Mouse (Mus musculus): ENCODE measurements at regions not wholly inside any gene's neighbourhood (a gene's known extent, or its start where the extent isn't known, plus 50 kb on each side); places are given as distances from the start of the nearest gene placed in this dataset.

- Histone ChIP-seq H3K27ac (ENCODE audit: control insufficient read depth, insufficient read depth, low read depth, low read length, poor library complexity) (no peak overlapping the region), H3K4me3 (replicated peaks; ENCODE audit: control insufficient read depth, low read depth, low read length) (no peak overlapping the region), H3K4me1 (ENCODE audit: control insufficient read depth, insufficient read depth, low read length) (no peaks in the 10 kb centered on the region)
- 83% methylated on average over 8 of the region's 8 CpGs for WGBS
- TF ChIP-seq CTCF (IDR thresholded peaks at IDR 0.05; ENCODE audit: control insufficient read depth, insufficient read depth, low read length) (no peak), POLR2A (IDR thresholded peaks at IDR 0.05; ENCODE audit: borderline replicate concordance, control insufficient read depth, low read depth, low read length) (no peak)
Observed at GRCm38 (mm10) chr8:12062710-12063109, 215.9 kb upstream of the A230072I06Rik start.

DNA sequence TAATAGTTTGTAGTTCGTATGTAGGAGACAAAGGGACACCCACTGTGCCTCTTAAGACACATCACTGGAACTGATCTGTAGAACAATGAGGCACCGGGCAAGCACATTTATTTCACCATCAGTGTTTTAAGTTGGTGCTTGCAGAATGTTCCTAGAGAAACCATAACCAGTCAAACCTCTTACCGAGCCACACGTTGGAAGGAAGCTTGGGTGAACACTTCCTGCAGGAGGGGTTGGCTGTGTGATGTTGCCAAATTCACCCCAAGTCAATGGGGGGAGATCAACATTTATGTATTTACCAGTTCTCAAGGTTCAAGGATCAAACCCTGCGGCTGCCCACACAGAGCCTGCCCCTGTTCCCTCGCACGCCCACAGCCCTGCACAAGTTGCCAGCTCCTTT, 214.0 kb upstream of the A230072I06Rik start:
- Histone ChIP-seq H3K27ac (ENCODE audit: control insufficient read depth, insufficient read depth, low read depth, low read length, poor library complexity) (no peak overlapping the region), H3K4me1 (ENCODE audit: control insufficient read depth, insufficient read depth, low read length) (no peaks in the 10 kb centered on the region), H3K4me3 (replicated peaks; ENCODE audit: control insufficient read depth, low read depth, low read length) (no peak overlapping the region)
- 60% methylated on average over 7 of the region's 7 CpGs for WGBS
- TF ChIP-seq POLR2A (IDR thresholded peaks at IDR 0.05; ENCODE audit: borderline replicate concordance, control insufficient read depth, low read depth, low read length) (no peak), CTCF (IDR thresholded peaks at IDR 0.05; ENCODE audit: control insufficient read depth, insufficient read depth, low read length) (no peak)

GRCm38 (mm10) chr8:12066454-12066853, 212.2 kb upstream of the A230072I06Rik start:
- H3K4me1 ChIP-seq (ENCODE audit: control insufficient read depth, insufficient read depth, low read length): no peaks in the 10 kb centered on the region
- H3K4me3 ChIP-seq (replicated peaks; ENCODE audit: control insufficient read depth, low read depth, low read length): no peak overlapping the region
- TF ChIP-seq CTCF (IDR thresholded peaks at IDR 0.05; ENCODE audit: control insufficient read depth, insufficient read depth, low read length): no peak
- no peak for TF ChIP-seq POLR2A (IDR thresholded peaks at IDR 0.05; ENCODE audit: borderline replicate concordance, control insufficient read depth, low read depth, low read length)
- 70% methylated on average over 10 of the region's 10 CpGs for WGBS
- H3K27ac ChIP-seq (ENCODE audit: control insufficient read depth, insufficient read depth, low read depth, low read length, poor library complexity): no peak overlapping the region

GRCm38 (mm10) chr8:12073311-12073999, 205.2 kb upstream of the A230072I06Rik start:
- Histone ChIP-seq H3K4me1 (ENCODE audit: control insufficient read depth, insufficient read depth, low read length) (no peaks in the 10 kb centered on the region), H3K4me3 (replicated peaks; ENCODE audit: control insufficient read depth, low read depth, low read length) (no peak overlapping the region), H3K27ac (ENCODE audit: control insufficient read depth, insufficient read depth, low read depth, low read length, poor library complexity) (no peak overlapping the region)
- no peak for TF ChIP-seq CTCF (IDR thresholded peaks at IDR 0.05; ENCODE audit: control insufficient read depth, insufficient read depth, low read length)
- TF ChIP-seq POLR2A (IDR thresholded peaks at IDR 0.05; ENCODE audit: borderline replicate concordance, control insufficient read depth, low read depth, low read length): no peak
- WGBS: 62% methylated on average over 6 of the region's 6 CpGs

DNA sequence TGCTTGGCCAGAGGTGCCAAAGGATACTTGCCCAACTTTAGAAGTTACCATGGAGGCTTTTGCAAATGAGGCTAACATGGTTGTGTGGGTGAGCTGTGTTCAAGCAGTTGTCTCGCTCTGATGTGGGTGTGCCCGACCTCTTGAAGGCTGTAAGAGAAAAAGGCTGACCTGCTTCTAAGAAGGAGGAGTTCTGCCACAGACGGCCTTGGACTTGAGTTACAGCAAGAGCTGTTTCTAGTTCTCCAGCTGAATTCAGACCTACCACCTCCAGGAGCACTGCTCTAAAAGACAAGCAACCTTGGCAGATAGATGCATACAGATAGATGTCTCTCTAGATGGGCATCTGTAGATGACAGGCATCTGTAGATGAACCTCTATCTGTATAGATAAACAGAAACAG, 202.7 kb upstream of the A230072I06Rik start:
- WGBS: 69% methylated on average over 3 of the region's 3 CpGs
- no peak overlapping the region for H3K4me3 ChIP-seq (replicated peaks; ENCODE audit: control insufficient read depth, low read depth, low read length)
- no peak for TF ChIP-seq POLR2A (IDR thresholded peaks at IDR 0.05; ENCODE audit: borderline replicate concordance, control insufficient read depth, low read depth, low read length)
- no peak for TF ChIP-seq CTCF (IDR thresholded peaks at IDR 0.05; ENCODE audit: control insufficient read depth, insufficient read depth, low read length)
- H3K27ac ChIP-seq (ENCODE audit: control insufficient read depth, insufficient read depth, low read depth, low read length, poor library complexity): no peak overlapping the region
- H3K4me1 ChIP-seq (ENCODE audit: control insufficient read depth, insufficient read depth, low read length): no peaks in the 10 kb centered on the region

DNA sequence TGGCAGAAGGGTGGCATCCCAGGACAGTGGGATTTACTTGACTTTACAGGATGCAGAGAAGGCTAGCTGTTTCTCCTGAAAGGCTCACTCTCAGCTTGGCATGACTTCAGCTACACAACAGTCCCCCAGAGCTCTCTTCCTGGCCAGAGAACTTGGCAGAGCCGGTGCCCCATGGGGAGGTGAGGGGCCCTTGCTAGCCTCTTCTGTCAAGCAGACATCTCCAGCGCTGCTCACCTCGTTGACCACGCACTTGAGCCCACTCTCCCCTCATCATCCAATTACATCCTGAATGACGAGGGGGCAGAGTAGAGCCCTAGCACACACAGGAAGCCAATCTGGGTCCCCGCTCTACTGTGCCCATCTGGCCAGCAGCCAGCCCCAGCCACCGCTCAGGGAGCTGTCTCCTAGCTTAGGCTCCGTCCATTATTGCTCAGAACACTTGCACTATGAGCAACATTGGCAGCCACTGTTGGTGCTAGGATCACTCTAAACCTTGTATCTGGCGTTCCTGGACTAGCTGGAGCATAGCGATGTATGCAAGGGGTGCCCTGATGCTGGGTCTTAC, 201.7 kb upstream of the A230072I06Rik start:
- WGBS: 35% methylated on average over 10 of the region's 10 CpGs
- H3K4me1 ChIP-seq (ENCODE audit: control insufficient read depth, insufficient read depth, low read length): no peaks in the 10 kb centered on the region
- H3K4me3 ChIP-seq (replicated peaks; ENCODE audit: control insufficient read depth, low read depth, low read length): no peak overlapping the region
- TF ChIP-seq CTCF (IDR thresholded peaks at IDR 0.05; ENCODE audit: control insufficient read depth, insufficient read depth, low read length) (no peak), POLR2A (IDR thresholded peaks at IDR 0.05; ENCODE audit: borderline replicate concordance, control insufficient read depth, low read depth, low read length) (no peak)
- H3K27ac ChIP-seq (ENCODE audit: control insufficient read depth, insufficient read depth, low read depth, low read length, poor library complexity): no peak overlapping the region

- no peak overlapping the region for H3K27ac ChIP-seq (ENCODE audit: control insufficient read depth, insufficient read depth, low read depth, low read length, poor library complexity)
- TF ChIP-seq POLR2A (IDR thresholded peaks at IDR 0.05; ENCODE audit: borderline replicate concordance, control insufficient read depth, low read depth, low read length) (no peak), CTCF (IDR thresholded peaks at IDR 0.05; ENCODE audit: control insufficient read depth, insufficient read depth, low read length) (no peak)
- no peak overlapping the region for H3K4me3 ChIP-seq (replicated peaks; ENCODE audit: control insufficient read depth, low read depth, low read length)
- WGBS: 59% methylated on average over 2 of the region's 2 CpGs
- no peaks in the 10 kb centered on the region for H3K4me1 ChIP-seq (ENCODE audit: control insufficient read depth, insufficient read depth, low read length)
Observed at GRCm38 (mm10) chr8:12077896-12078295, 200.7 kb upstream of the A230072I06Rik start.

GRCm38 (mm10) chr8:12078679-12079566, 199.7 kb upstream of the A230072I06Rik start:
- Histone ChIP-seq H3K4me3 (replicated peaks; ENCODE audit: control insufficient read depth, low read depth, low read length) (no peak overlapping the region), H3K4me1 (ENCODE audit: control insufficient read depth, insufficient read depth, low read length) (no peaks in the 10 kb centered on the region), H3K27ac (ENCODE audit: control insufficient read depth, insufficient read depth, low read depth, low read length, poor library complexity) (no peak overlapping the region)
- no peak for TF ChIP-seq POLR2A (IDR thresholded peaks at IDR 0.05; ENCODE audit: borderline replicate concordance, control insufficient read depth, low read depth, low read length)
- TF ChIP-seq CTCF (IDR thresholded peaks at IDR 0.05; ENCODE audit: control insufficient read depth, insufficient read depth, low read length): no peak
- 60% methylated on average over 14 of the region's 14 CpGs for WGBS

Measured in bone marrow, adult 2 months (tissue).